Mouse (Mus musculus): Measurements from ENCODE around the gene Fbxo36.

Fbxo36 gene

DNA sequence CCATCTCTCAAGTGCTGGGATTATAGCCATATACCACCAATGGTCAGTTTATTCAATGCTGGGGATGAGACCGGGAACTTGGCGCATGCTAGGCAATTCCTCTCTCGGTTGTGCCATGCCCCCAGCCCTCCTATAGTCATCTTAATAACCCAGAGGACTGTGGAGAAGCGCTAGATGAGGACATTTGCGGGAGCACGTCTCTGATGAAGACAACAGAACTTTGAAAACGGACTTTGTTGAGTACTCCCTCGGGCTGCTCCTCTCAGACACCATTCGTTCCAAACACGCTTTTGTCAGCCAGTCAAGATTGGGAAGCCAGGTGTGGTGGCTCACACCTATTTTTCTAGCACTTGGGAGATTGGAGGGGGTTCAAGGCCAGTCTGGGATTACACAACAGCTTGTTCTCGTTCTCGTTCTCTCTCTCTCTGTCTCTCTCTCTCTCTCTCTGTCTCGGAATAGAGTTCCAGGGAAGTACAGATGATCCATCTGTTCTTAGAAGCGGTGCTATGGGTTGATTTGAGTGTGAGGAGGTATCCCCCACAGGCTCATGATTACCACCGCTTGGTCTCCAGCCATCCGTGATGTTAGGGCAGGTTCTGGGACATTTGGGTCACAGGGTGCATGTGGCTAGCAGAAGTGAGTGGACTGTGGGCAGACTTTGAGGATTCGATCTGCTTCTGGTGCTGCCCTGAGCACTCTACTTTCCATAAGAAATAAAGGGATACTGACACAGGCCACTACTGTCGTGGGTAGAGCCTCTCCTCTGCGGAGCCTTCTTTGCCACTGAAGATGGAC is 97.3 kb downstream of the Fbxo36 start:
- no peak for DNase-seq (ENCODE audit: low read depth, low spot score)
- Histone ChIP-seq H3K27me3 (ENCODE audit: control insufficient read depth, insufficient read depth, low read length, poor library complexity, severe bottlenecking) (no peaks in the 10 kb centered on the region; the same call in 1 of the 2 replicates), H3K36me3 (ENCODE audit: control insufficient read depth, insufficient read depth, low read length, poor library complexity, severe bottlenecking) (no peaks in the 10 kb centered on the region)

DNA sequence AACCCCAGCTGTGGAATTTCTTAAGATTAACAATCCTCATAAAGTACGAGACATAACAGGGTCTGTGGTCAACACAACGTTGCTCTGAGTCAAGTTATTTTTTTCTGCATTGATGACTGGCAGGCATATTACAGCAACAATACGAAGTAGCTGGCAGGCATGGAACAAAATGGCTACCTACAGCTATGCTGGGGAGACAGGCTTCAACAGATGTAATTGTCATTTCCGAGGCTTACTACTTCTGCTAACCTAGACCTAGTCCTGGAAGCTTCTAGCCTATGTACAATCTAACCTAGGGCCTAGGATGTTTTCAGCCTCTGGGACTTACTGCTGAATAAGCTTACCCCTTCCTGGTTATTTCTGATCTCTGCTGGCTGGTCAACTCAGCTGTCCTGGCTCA is 99.8 kb downstream of the Fbxo36 start:
- DNase-seq (ENCODE audit: low read depth, low spot score): no peak

DNA sequence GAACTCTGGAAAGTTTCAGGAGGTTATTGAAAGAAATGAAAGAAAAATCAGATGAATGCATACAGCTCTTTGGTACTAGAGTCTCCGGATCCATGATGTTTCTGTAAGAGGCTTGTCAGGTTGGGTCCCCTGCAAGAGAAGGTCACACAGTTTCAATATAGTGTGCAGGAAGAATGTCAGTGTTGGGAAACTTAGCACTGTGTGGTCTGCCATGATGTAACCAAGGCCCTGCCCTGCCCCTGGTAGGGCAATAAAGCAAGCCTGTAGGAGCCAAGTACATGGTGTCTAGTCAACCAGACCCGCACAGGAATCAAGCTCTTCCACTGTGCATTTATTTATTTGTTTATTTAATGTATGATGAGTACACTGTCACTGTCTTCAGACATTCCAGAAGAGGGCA is 100.7 kb downstream of the Fbxo36 start:
- Histone ChIP-seq H3K36me3 (ENCODE audit: control insufficient read depth, insufficient read depth, low read length, poor library complexity, severe bottlenecking) (no peaks in the 10 kb centered on the region), H3K27me3 (ENCODE audit: control insufficient read depth, insufficient read depth, low read length, poor library complexity, severe bottlenecking) (no peaks in the 10 kb centered on the region; the same call in 1 of the 2 replicates)
- no peak for DNase-seq (ENCODE audit: low read depth, low spot score)

More for the DNA sequence above, 99.8 kb downstream of the Fbxo36 start:
- Histone ChIP-seq H3K27me3 (ENCODE audit: control insufficient read depth, insufficient read depth, low read length, poor library complexity, severe bottlenecking) (no peaks in the 10 kb centered on the region; the same call in 1 of the 2 replicates), H3K36me3 (ENCODE audit: control insufficient read depth, insufficient read depth, low read length, poor library complexity, severe bottlenecking) (no peaks in the 10 kb centered on the region)

DNA sequence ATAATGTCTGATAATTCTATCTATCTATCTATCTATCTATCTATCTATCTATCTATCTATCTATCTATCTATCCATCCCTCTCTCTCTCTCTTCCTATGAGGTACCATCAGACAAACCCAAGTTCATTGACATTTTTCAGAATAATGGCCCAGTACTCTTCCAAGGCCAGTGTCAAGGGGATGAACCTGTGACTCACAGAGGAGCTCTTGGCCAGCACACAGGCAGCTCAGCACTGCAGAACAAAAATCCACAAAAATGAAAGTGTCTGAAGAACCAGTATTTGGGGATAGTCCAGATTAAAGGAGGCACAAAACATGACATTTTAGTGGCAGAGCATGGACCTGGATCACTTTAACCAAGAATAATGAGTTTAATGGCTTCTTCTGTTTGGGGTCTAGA is 103.0 kb downstream of the Fbxo36 start:
- Histone ChIP-seq H3K27me3 (ENCODE audit: control insufficient read depth, insufficient read depth, low read length, poor library complexity, severe bottlenecking) (no peaks in the 10 kb centered on the region), H3K36me3 (ENCODE audit: control insufficient read depth, insufficient read depth, low read length, poor library complexity, severe bottlenecking) (no peaks in the 10 kb centered on the region)
- no peak for DNase-seq (ENCODE audit: low read depth, low spot score)

DNA sequence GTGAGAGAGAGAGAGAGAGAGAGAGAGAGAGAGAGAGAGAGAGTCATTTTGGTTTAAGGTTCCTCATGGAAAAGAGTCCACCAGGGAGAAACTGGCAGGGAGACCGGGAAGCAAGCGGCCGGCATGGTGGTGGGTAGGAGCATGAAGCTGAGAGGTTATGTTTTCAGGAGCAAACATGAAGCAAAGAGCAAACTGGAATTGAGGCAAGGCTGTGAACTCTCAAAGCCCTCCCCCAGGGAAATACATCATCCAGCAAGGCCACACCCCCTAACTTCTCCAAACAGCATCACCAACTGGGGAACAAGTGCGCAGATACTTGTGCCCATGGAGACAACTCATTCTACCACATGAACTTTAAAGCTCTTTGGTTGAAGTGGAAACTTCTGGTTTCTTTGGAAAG is 103.9 kb downstream of the Fbxo36 start:
- Histone ChIP-seq H3K36me3 (ENCODE audit: control insufficient read depth, insufficient read depth, low read length, poor library complexity, severe bottlenecking) (no peaks in the 10 kb centered on the region), H3K27me3 (ENCODE audit: control insufficient read depth, insufficient read depth, low read length, poor library complexity, severe bottlenecking) (no peaks in the 10 kb centered on the region)
- no peak for DNase-seq (ENCODE audit: low read depth, low spot score)

DNA sequence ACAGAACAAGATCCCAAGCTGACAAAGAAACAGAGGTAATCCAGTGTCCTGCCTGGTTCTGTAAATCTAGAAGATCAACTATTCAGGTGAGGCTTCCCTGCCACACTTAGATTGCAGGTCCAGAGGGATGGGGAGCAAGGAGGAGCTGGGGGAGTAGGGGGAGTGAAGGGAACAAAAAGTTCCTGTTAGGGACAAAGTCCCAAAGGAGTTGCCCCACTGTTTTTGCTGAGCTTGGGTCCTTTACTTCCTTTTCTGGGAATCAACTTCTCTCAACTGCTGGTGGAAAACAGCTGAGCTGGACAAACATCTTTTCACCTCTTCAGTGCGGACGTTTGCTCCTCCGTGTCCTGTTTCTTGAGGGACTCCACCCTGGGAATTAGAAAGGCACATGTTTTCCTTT is 106.3 kb downstream of the Fbxo36 start:
- no peaks in the 10 kb centered on the region for H3K27me3 ChIP-seq (ENCODE audit: control insufficient read depth, insufficient read depth, low read length, poor library complexity, severe bottlenecking)
- no peak for DNase-seq (ENCODE audit: low read depth, low spot score)
- no peaks in the 10 kb centered on the region for H3K36me3 ChIP-seq (ENCODE audit: control insufficient read depth, insufficient read depth, low read length, poor library complexity, severe bottlenecking)

DNA sequence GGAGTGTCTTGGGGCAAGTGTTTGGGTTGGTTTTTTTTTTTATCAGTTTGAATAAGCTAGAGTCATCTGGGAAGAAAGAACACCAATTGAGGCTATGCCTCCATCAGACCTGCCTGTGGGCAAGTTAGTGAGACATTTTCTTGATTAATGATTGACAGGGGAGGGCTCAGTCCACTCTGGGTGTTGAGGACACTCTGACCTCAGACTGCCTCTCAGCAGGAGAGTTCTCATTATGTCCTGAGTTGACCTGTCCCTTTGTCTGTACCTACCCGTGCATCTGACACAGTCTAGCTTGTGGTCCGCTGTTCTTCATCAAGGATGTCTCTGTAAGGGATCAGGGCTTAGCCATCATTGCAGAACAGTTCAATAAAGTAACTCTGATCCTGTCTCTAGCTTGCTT is 107.7 kb downstream of the Fbxo36 start:
- no peak for DNase-seq (ENCODE audit: low read depth, low spot score)

More for the DNA sequence above, 107.7 kb downstream of the Fbxo36 start:
- no peaks in the 10 kb centered on the region for H3K27me3 ChIP-seq (ENCODE audit: control insufficient read depth, insufficient read depth, low read length, poor library complexity, severe bottlenecking)
- H3K36me3 ChIP-seq (ENCODE audit: control insufficient read depth, insufficient read depth, low read length, poor library complexity, severe bottlenecking): no peaks in the 10 kb centered on the region
